Mouse (Mus musculus) hindbrain, postnatal 0 days (tissue): ENCODE measurements around the gene Ano4. TPM values are rescaled to one million over a fixed set of nuclear protein-coding genes. Genes with fewer than 3 reads are reported as not detected.
A peak's percentile ranks its signal among the peaks of the same experiment; 100 is the strongest.

Experiments
- ATAC-seq: fragments of 200-750 bp; cut with Nextera tagmentation; 2 replicates; pipeline ENCODE4 v1.8.0; 2017; ENCODE audit warnings: mild to moderate bottlenecking, moderate TSS enrichment, moderate library complexity
- DNase-seq: peaks from one replicate; pipeline ENCODE4 v3.0.0-alpha.2; 2015; ENCODE audit warnings: low spot score
- H3K27ac ChIP-seq: fragments of 300-500 bp; sonication (generic); 2 replicates; pipeline ENCODE4 v1.5.1; 2014; ENCODE audit warnings: mild to moderate bottlenecking
- H3K27me3 ChIP-seq: fragments of 300-500 bp; sonication (generic); 2 replicates; pipeline ENCODE4 v1.6.1; 2014; ENCODE audit warnings: low read length, mixed read lengths; ENCODE audit not compliant: insufficient read depth
- H3K36me3 ChIP-seq: fragments of 300-500 bp; sonication (generic); 2 replicates; pipeline ENCODE4 v1.6.1; 2014; ENCODE audit warnings: low read length, mixed read lengths; ENCODE audit not compliant: insufficient read depth
- H3K4me1 ChIP-seq: fragments of 300-500 bp; sonication (generic); 2 replicates; pipeline ENCODE4 v1.6.1; 2014; ENCODE audit warnings: antibody characterized with exemption, low read length, mixed read lengths; ENCODE audit not compliant: insufficient read depth
- H3K4me2 ChIP-seq: fragments of 300-500 bp; sonication (generic); 2 replicates; pipeline ENCODE4 v1.6.1; 2014; ENCODE audit warnings: low read depth, mild to moderate bottlenecking, low read length, moderate library complexity, mixed read lengths
- H3K4me3 ChIP-seq: fragments of 300-500 bp; sonication (generic); 2 replicates; pipeline ENCODE4 v1.5.1; 2014; ENCODE audit warnings: low read length
- H3K9ac ChIP-seq: fragments of 300-500 bp; sonication (generic); replicated peaks from 2 replicates; pipeline ENCODE4 v1.6.1; 2014; ENCODE audit warnings: mild to moderate bottlenecking, low read length, moderate library complexity, mixed read lengths
- H3K9me3 ChIP-seq: fragments of 300-500 bp; sonication (generic); 2 replicates; pipeline ENCODE4 v1.6.1; 2016; ENCODE audit warnings: low read length, mixed read lengths
- CTCF ChIP-seq: IDR thresholded peaks from 2 replicates; pipeline ENCODE4 v1.5.1; 2016; ENCODE audit warnings: antibody characterized with exemption, control low read depth, low read depth
- WGBS: fragments of 180-500 bp; shearing (Covaris S2); extraction: QIAGEN DNeasy Blood & Tissue Kit; methylation state at CpG from one replicate; pipeline ENCODE4 v1.1.7; 2014; 5-methylcytosine and 5-hydroxymethylcytosine counted together
- polyA plus RNA-seq: library from polyadenylated mRNA; unstranded; fragments of >200 nt; fragmentation: Nextera tagmentation; extraction: Ambion mirVana; gene quantifications from 2 replicates; pipeline ENCODE4 v1.2.1, GENCODE M21; 2015
- total RNA-seq: library from RNA; depleted of rRNA; stranded (reverse); fragments of >200 nt; gene quantifications from 2 replicates; pipeline ENCODE4 v1.2.3, GENCODE M21; 2014; rRNA removed

Gene Ano4
- total RNA-seq (11.4 and 12.5 TPM in 2 replicates), polyA plus RNA-seq (7.0 and 7.9 TPM in 2 replicates)

GRCm38 (mm10) chr10:89344491-89345195, at the start of gene Ano4:
Gene Ano4 (minus strand): TSS chr10:89344762.
- Histone ChIP-seq H3K27me3 (peaks cover 2% of the 10 kb centered on the region; the same call in 1 of the 2 replicates), H3K27ac (no peak within 1 kb of the TSS), H3K4me3 (peak within 1 kb of the TSS; percentile 60), H3K9ac (peak within 1 kb of the TSS; percentile 51), H3K36me3 (no peaks in the 10 kb centered on the region), H3K9me3 (no peaks in the 10 kb centered on the region), H3K4me2 (peak within 1 kb of the TSS; percentile 92), H3K4me1 (no peaks in the 10 kb centered on the region)
- no peak for TF ChIP-seq CTCF
- DNase-seq (peak; percentile 44), ATAC-seq (peak; percentile 84)
- under 1% methylated on average over 70 of the region's 70 CpGs for WGBS

GRCm38 (mm10) chr10:89392687-89393086, 48.1 kb upstream of the Ano4 start:
- Histone ChIP-seq H3K36me3 (no peaks in the 10 kb centered on the region), H3K9me3 (no peaks in the 10 kb centered on the region), H3K27me3 (no peaks in the 10 kb centered on the region), H3K9ac (no peak overlapping the region), H3K4me1 (0 out of 2 replicates have a peak, but pooled peaks cover 5% of the 10 kb centered on the region), H3K27ac (no peak overlapping the region), H3K4me3 (no peak overlapping the region), H3K4me2 (no peak overlapping the region)
- WGBS = 26% methylated on average over 4 of the region's 4 CpGs
- DNase-seq = peak; percentile 38
- no peak for TF ChIP-seq CTCF
- ATAC-seq = 0 out of 2 replicates have a peak, but pooled peaks have one; percentile 15

DNA sequence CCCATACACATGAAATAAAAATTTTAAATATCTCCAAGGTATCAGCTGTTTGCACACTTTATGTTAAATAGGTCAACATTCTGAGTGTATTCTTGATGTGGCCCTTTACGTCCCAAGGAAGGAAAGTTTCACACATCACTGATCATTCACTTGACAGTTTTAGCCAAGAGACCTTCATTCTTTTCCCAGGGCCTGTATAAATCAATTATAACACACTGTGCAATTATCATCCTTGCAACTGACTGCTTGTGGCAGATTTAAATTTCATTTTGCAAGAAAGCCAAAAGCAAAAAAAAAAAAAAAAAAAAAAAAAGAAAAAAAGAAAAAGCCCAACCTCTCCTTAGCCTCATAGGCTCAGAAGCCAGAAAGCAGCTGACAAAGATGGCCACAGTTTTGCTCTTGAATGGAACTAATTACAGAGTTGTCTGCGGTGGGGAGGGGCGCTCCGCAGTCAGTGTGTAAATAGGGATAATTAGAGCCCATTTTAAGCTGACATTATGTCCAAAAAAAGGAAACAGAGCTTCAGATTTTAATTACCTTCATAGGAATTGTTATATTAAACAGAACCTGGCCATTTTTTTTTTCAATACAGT, 47.1 kb upstream of the Ano4 start:
- no peak for TF ChIP-seq CTCF
- 0 out of 2 replicates have a peak, but pooled peaks cover 5% of the 10 kb centered on the region for H3K4me1 ChIP-seq
- no peaks in the 10 kb centered on the region for H3K36me3 ChIP-seq
- no peak overlapping the region for H3K4me3 ChIP-seq
- H3K27me3 ChIP-seq = no peaks in the 10 kb centered on the region
- H3K27ac ChIP-seq = no peak overlapping the region
- H3K9me3 ChIP-seq = no peaks in the 10 kb centered on the region
- ATAC-seq = no peak
- no peak overlapping the region for H3K4me2 ChIP-seq
- peak; percentile 45 for DNase-seq
- WGBS = 67% methylated on average over 4 of the region's 4 CpGs
- H3K9ac ChIP-seq = no peak overlapping the region

DNA sequence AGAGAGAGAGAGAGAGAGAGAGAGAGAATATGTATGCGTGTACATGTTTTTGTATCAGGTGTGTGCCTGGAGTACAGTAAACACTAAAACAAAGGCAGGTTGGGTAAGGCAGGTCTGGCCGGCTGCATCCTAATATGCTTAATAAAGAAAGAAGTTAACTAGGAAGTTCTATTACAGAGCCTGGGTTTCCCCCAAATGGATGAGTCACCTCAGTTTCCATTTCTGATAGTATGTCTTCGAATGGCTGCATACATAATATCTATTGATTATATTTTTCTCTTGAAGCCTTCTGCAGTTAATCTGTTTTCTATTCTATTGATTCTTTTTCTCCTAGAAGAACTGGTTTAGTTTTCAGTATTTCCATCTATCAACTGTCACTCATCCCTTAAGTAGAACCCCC, 41.9 kb upstream of the Ano4 start:
- Histone ChIP-seq H3K27me3 (no peaks in the 10 kb centered on the region), H3K27ac (no peak overlapping the region), H3K4me1 (no peaks in the 10 kb centered on the region), H3K9ac (no peak overlapping the region), H3K9me3 (no peaks in the 10 kb centered on the region), H3K36me3 (no peaks in the 10 kb centered on the region), H3K4me3 (no peak overlapping the region), H3K4me2 (no peak overlapping the region)
- TF ChIP-seq CTCF = no peak
- 86% methylated on average over 3 of the region's 3 CpGs for WGBS
- ATAC-seq = no peak
- DNase-seq = no peak

- Histone ChIP-seq H3K36me3 (no peaks in the 10 kb centered on the region), H3K4me2 (no peak overlapping the region), H3K4me1 (no peaks in the 10 kb centered on the region), H3K4me3 (no peak overlapping the region), H3K27ac (no peak overlapping the region), H3K27me3 (no peaks in the 10 kb centered on the region), H3K9me3 (no peaks in the 10 kb centered on the region), H3K9ac (no peak overlapping the region)
- peak; percentile 85 for TF ChIP-seq CTCF
- DNase-seq (peak; percentile 81), ATAC-seq (peak; percentile 80)
- 5% methylated on average over 5 of the region's 5 CpGs for WGBS
These were observed 38.9 kb upstream of the Ano4 start for GRCm38 (mm10) chr10:89383462-89383861.

DNA sequence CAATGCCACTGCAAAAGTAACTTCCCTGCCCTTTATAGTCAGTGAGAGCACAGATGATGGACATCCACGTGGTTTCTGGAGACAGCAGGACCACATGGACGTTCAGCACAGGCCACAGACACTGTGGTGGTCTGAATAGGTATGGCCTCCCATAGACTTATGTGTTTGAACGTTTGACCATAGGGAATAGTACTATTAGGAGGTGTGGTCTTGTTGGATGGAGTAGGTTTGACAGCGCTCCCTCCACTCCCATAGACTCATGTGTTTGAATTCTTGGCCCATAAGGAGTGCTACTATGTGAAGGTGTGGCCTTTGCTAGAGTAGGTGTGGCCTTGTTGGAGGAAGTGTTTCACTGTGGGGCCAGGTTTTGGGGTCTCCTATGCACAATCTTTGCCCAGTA, 33.2 kb upstream of the Ano4 start:
- DNase-seq (no peak), ATAC-seq (no peak)
- Histone ChIP-seq H3K4me1 (no peaks in the 10 kb centered on the region), H3K4me2 (no peak overlapping the region), H3K9ac (no peak overlapping the region), H3K27ac (no peak overlapping the region), H3K36me3 (no peaks in the 10 kb centered on the region), H3K4me3 (no peak overlapping the region), H3K9me3 (no peaks in the 10 kb centered on the region), H3K27me3 (no peaks in the 10 kb centered on the region)
- no peak for TF ChIP-seq CTCF
- 77% methylated on average over 4 of the region's 4 CpGs for WGBS

- WGBS = 33% methylated on average over 1 of the region's 1 CpGs
- Histone ChIP-seq H3K4me1 (no peaks in the 10 kb centered on the region), H3K4me3 (no peak overlapping the region), H3K9ac (no peak overlapping the region), H3K36me3 (no peaks in the 10 kb centered on the region), H3K27me3 (no peaks in the 10 kb centered on the region), H3K9me3 (no peaks in the 10 kb centered on the region), H3K27ac (no peak overlapping the region), H3K4me2 (no peak overlapping the region)
- ATAC-seq (no peak), DNase-seq (no peak)
- TF ChIP-seq CTCF = no peak
These were observed 25.5 kb upstream of the Ano4 start for GRCm38 (mm10) chr10:89370051-89370450.
